11 mouse cellular contexts compared by ENCODE assay signal in genomic region chr17:26198892-26199291, GRCm38 (mm10). TPM values are rescaled to one million over a fixed set of nuclear protein-coding genes. Genes with fewer than 3 reads are reported as not detected.
DNase-seq lines count a peak whose midpoint lies in the region; ATAC-seq and TF ChIP-seq lines count a peak whose summit lies in the region.
"Had no signal": no experiment of that assay in that cellular context is flagged by ENCODE, and none has a peak within 500 bp of the region (broad histone marks: within the 10 kb centered on the region; RNA-seq: fewer than 3 reads in every experiment).

Gene Pdia2, minus strand, starts transcription at chr17:26199087.

- peak; percentile 76 for TF ChIP-seq EP300 in liver, postnatal 0 days (IDR thresholded peaks at IDR 0.05; ENCODE audit: low read depth)

- TF ChIP-seq CTCF in G1E (IDR thresholded peaks at IDR 0.05; ENCODE audit: low read depth, low read length): no peak
- no peak for TF ChIP-seq CTCF in liver, postnatal 0 days (IDR thresholded peaks at IDR 0.05; ENCODE audit: low read depth)
- TF ChIP-seq CTCF in cerebellum, adult 2 months (IDR thresholded peaks at IDR 0.05; ENCODE audit: borderline replicate concordance, insufficient read depth, low read depth, low read length): no peak

- H3K9ac ChIP-seq in forebrain, embryonic 11.5 days (ENCODE audit: low read length): no peak within 1 kb of the TSS
- H3K9ac ChIP-seq in forebrain, embryonic 13.5 days: no peak within 1 kb of the TSS
- H3K9ac ChIP-seq in hindbrain, embryonic 15.5 days: no peak within 1 kb of the TSS
- peak within 1 kb of the TSS; percentile 38 for H3K9ac ChIP-seq in liver, postnatal 0 days (replicated peaks)

- no peak within 1 kb of the TSS for H3K27ac ChIP-seq in forebrain, embryonic 11.5 days (ENCODE audit: low read depth, low read length)
- H3K27ac ChIP-seq in forebrain, embryonic 13.5 days: no peak within 1 kb of the TSS
- H3K27ac ChIP-seq in hindbrain, embryonic 15.5 days (replicated peaks): no peak within 1 kb of the TSS
- H3K27ac ChIP-seq in liver, postnatal 0 days (ENCODE audit: low read depth): 0 out of 2 replicates have a peak within 1 kb of the TSS, but pooled peaks have one; percentile 16
- no peak within 1 kb of the TSS for H3K27ac ChIP-seq in cerebellum, adult 2 months (ENCODE audit: insufficient read depth, low read length)

- no peak within 1 kb of the TSS for H3K4me3 ChIP-seq in forebrain, embryonic 11.5 days (ENCODE audit: low read depth, low read length)
- no peak within 1 kb of the TSS for H3K4me3 ChIP-seq in forebrain, embryonic 13.5 days
- H3K4me3 ChIP-seq in G1E (ENCODE audit: low read depth, low read length): peak within 1 kb of the TSS; percentile 73; the same call in 1 of the 2 replicates
- H3K4me3 ChIP-seq in hindbrain, embryonic 15.5 days: no peak within 1 kb of the TSS
- H3K4me3 ChIP-seq in liver, postnatal 0 days (ENCODE audit: low read depth, low read length): peak within 1 kb of the TSS; percentile 30
- H3K4me3 ChIP-seq in cerebellum, adult 2 months (replicated peaks; ENCODE audit: insufficient read depth, low read depth, low read length): no peak within 1 kb of the TSS

- peaks cover 17% of the 10 kb centered on the region for H3K4me1 ChIP-seq in forebrain, embryonic 11.5 days (replicated peaks; ENCODE audit: control insufficient read depth, insufficient read depth, low read length)
- H3K4me1 ChIP-seq in forebrain, embryonic 13.5 days: peaks cover 20% of the 10 kb centered on the region
- peaks cover 72% of the 10 kb centered on the region for H3K4me1 ChIP-seq in G1E (ENCODE audit: insufficient read depth, low read depth, low read length)
- H3K4me1 ChIP-seq in hindbrain, embryonic 15.5 days (replicated peaks): peaks cover 38% of the 10 kb centered on the region
- peaks cover 26% of the 10 kb centered on the region for H3K4me1 ChIP-seq in liver, postnatal 0 days (ENCODE audit: insufficient read depth)
- peaks cover 2% of the 10 kb centered on the region; the same call in 1 of the 2 replicates for H3K4me1 ChIP-seq in cerebellum, adult 2 months (ENCODE audit: control insufficient read depth, insufficient read depth, low read length)

- ATAC-seq in forebrain, embryonic 11.5 days (replicated peaks; ENCODE audit: low FRiP score): no peak
- no peak for ATAC-seq in forebrain, embryonic 13.5 days
- ATAC-seq in G1E (ENCODE audit: extremely low read depth, insufficient number of reproducible peaks, low FRiP score, poor library complexity, severe bottlenecking): no peak
- no peak for ATAC-seq in hindbrain, embryonic 15.5 days (ENCODE audit: low FRiP score, low read depth)
- peak; percentile 69 for ATAC-seq in liver, postnatal 0 days
- no peak for ATAC-seq in granulocyte monocyte progenitor cell, adult 5-6 weeks (replicated peaks; ENCODE audit: poor library complexity, severe bottlenecking)
- ATAC-seq: inflammation-experienced regulatory T-cells, adult 6 months had no signal

- DNase-seq in forebrain, embryonic 11.5 days (ENCODE audit: low spot score): no peak
- peak; percentile 34 for DNase-seq in G1E (ENCODE audit: low spot score)
- DNase-seq in liver, postnatal 0 days: peak; percentile 52
- DNase-seq in cerebellum, adult 2 months: no peak
- no peak for DNase-seq in cerebellum, adult 18-20 months
- DNase-seq: lung, postnatal 4 days had no signal

- WGBS in forebrain, embryonic 11.5 days: 74% methylated on average over 4 of the region's 4 CpGs
- WGBS in forebrain, embryonic 13.5 days: 75% methylated on average over 4 of the region's 4 CpGs
- WGBS in hindbrain, embryonic 15.5 days: 76% methylated on average over 4 of the region's 4 CpGs
- WGBS in liver, postnatal 0 days (ENCODE audit: insufficient replicate concordance): 52% methylated on average over 4 of the region's 4 CpGs
- 85% methylated on average over 4 of the region's 4 CpGs for WGBS in cerebellum, adult 2 months

- H3K9me3 ChIP-seq in forebrain, embryonic 11.5 days (ENCODE audit: control insufficient read depth, low read length): no peaks in the 10 kb centered on the region
- no peaks in the 10 kb centered on the region for H3K9me3 ChIP-seq in forebrain, embryonic 13.5 days (replicated peaks)
- no peaks in the 10 kb centered on the region for H3K9me3 ChIP-seq in G1E (replicated peaks)
- H3K9me3 ChIP-seq in hindbrain, embryonic 15.5 days: no peaks in the 10 kb centered on the region
- H3K9me3 ChIP-seq in liver, postnatal 0 days (ENCODE audit: low read length): no peaks in the 10 kb centered on the region

- H3K4me2 ChIP-seq in forebrain, embryonic 11.5 days (ENCODE audit: low read depth, low read length, severe bottlenecking): 0 out of 2 replicates have a peak within 1 kb of the TSS, but pooled peaks have one; percentile 5
- H3K4me2 ChIP-seq in forebrain, embryonic 13.5 days: no peak within 1 kb of the TSS
- H3K4me2 ChIP-seq in hindbrain, embryonic 15.5 days: peak within 1 kb of the TSS; percentile 99
- peak within 1 kb of the TSS; percentile 86 for H3K4me2 ChIP-seq in liver, postnatal 0 days (ENCODE audit: low read depth, low read length)

- no peaks in the 10 kb centered on the region; the same call in 1 of the 2 replicates for H3K36me3 ChIP-seq in forebrain, embryonic 11.5 days (ENCODE audit: control insufficient read depth, insufficient read depth, low read length)
- peaks cover 46% of the 10 kb centered on the region for H3K36me3 ChIP-seq in forebrain, embryonic 13.5 days (ENCODE audit: poor library complexity, severe bottlenecking)
- H3K36me3 ChIP-seq in G1E (replicated peaks): peaks cover 66% of the 10 kb centered on the region
- H3K36me3 ChIP-seq in hindbrain, embryonic 15.5 days: peaks cover 21% of the 10 kb centered on the region
- H3K36me3 ChIP-seq in liver, postnatal 0 days (replicated peaks; ENCODE audit: insufficient read depth, low read length): peaks cover 19% of the 10 kb centered on the region

- H3K27me3 ChIP-seq in forebrain, embryonic 11.5 days (ENCODE audit: control insufficient read depth, insufficient read depth, low read length): peaks cover 42% of the 10 kb centered on the region
- H3K27me3 ChIP-seq in forebrain, embryonic 13.5 days: peaks cover 51% of the 10 kb centered on the region
- H3K27me3 ChIP-seq in G1E (ENCODE audit: insufficient read depth, low read length): no peaks in the 10 kb centered on the region
- peaks cover 39% of the 10 kb centered on the region for H3K27me3 ChIP-seq in hindbrain, embryonic 15.5 days
- peaks cover 40% of the 10 kb centered on the region for H3K27me3 ChIP-seq in liver, postnatal 0 days (ENCODE audit: insufficient read depth, low read length)
- no peaks in the 10 kb centered on the region for H3K27me3 ChIP-seq in cerebellum, adult 2 months (ENCODE audit: control insufficient read depth, insufficient read depth, low read length)

- TF ChIP-seq POLR2A in cerebellum, adult 2 months (IDR thresholded peaks at IDR 0.05; ENCODE audit: borderline replicate concordance, insufficient read depth, low read length): no peak

RNA-seq across cellular contexts. Expression of gene Pdia2, which starts in this region (rescaled TPM):
- 0.52 and 0.68 TPM in 2 replicates for polyA plus RNA-seq in forebrain, embryonic 11.5 days (2014; fragmentation: Nextera tagmentation; extraction: Ambion mirVana)
- not detected in 2 replicates for polyA plus RNA-seq in forebrain, embryonic 13.5 days (2015; fragmentation: Nextera tagmentation; extraction: Ambion mirVana)
- 1.6 and 2.0 TPM in 2 replicates for total RNA-seq in G1E (2014; fragmentation: Nextera tagmentation)
- total RNA-seq in G1E (2017): 0.11 and 1.0 TPM in 2 replicates
- 0.65 and 0.74 TPM in 2 replicates for polyA plus RNA-seq in G1E (2012)
- polyA plus RNA-seq in hindbrain, embryonic 15.5 days (2015; fragmentation: Nextera tagmentation; extraction: Ambion mirVana): 0.13 and 0.38 TPM in 2 replicates
- 18.8 and 20.5 TPM in 2 replicates for polyA plus RNA-seq in liver, postnatal 0 days (2015; fragmentation: Nextera tagmentation; extraction: Ambion mirVana)
- 0.07 and 0.10 TPM in 2 replicates for polyA plus RNA-seq in cerebellum, adult 2 months (2012; rRNA removed)
- total RNA-seq in granulocyte monocyte progenitor cell, adult 5-6 weeks (2014; fragmentation: Nextera tagmentation): not detected in 2 replicates
- 0.30 TPM in 1 of 2 replicates, not detected in the other for total RNA-seq in granulocyte monocyte progenitor cell, adult 5-6 weeks (2017)
- total RNA-seq: heart, adult 8-10 months had no signal
- polyA plus RNA-seq: inflammation-experienced regulatory T-cells, adult 6 months had no signal

Comparison
In these comparisons a context has a peak if more than half of its experiments do, and no peak if none do; other contexts are left out.
1. RNA of gene Pdia2 (polyA plus RNA-seq): 18.8 to 20.5 TPM in liver, postnatal 0 days; 0.52 to 0.68 TPM in forebrain, embryonic 11.5 days, 0.65 to 0.74 TPM in G1E, 0.13 to 0.38 TPM in hindbrain, embryonic 15.5 days, 0.07 to 0.10 TPM in cerebellum, adult 2 months and not detected in forebrain, embryonic 13.5 days; every median in the first group is over 10 times any median in the second.
2. DNase-seq: peak in G1E (single experiment) and liver, postnatal 0 days (single experiment); none in forebrain, embryonic 11.5 days (single experiment), cerebellum, adult 2 months (0 of 2) and cerebellum, adult 18-20 months (0 of 2).
3. H3K4me3 ChIP-seq: peak in G1E (single experiment) and liver, postnatal 0 days (single experiment); none in forebrain, embryonic 11.5 days (single experiment), forebrain, embryonic 13.5 days (single experiment), hindbrain, embryonic 15.5 days (single experiment) and cerebellum, adult 2 months (single experiment).